Mouse (Mus musculus) forebrain, embryonic 12.5 days (tissue): ENCODE measurements around the gene Dna2. TPM values are rescaled to one million over a fixed set of nuclear protein-coding genes. Genes with fewer than 3 reads are reported as not detected.
"Not testable (repeated sequence)": the region's sequence is repeated elsewhere in the genome, so short reads cannot be mapped to it uniquely, and the experiment has no call there.

Experiments
- ATAC-seq: fragments of 200-750 bp; cut with Nextera tagmentation; 2 replicates; pipeline ENCODE4 v1.8.0; 2017; ENCODE audit warnings: moderate TSS enrichment; ENCODE audit not compliant: low FRiP score
- H3K27ac ChIP-seq: fragments of 300-500 bp; sonication (generic); 2 replicates; pipeline ENCODE4 v1.5.1; 2016; ENCODE audit warnings: mild to moderate bottlenecking
- H3K27me3 ChIP-seq: fragments of 300-500 bp; sonication (generic); 2 replicates; pipeline ENCODE4 v1.6.1; 2016; ENCODE audit warnings: mild to moderate bottlenecking
- H3K36me3 ChIP-seq: fragments of 300-500 bp; sonication (generic); replicated peaks from 2 replicates; pipeline ENCODE4 v1.6.1; 2016; ENCODE audit warnings: mild to moderate bottlenecking
- H3K4me1 ChIP-seq: fragments of 300-500 bp; sonication (generic); 2 replicates; pipeline ENCODE4 v1.6.1; 2016
- H3K4me2 ChIP-seq: fragments of 300-500 bp; sonication (generic); 2 replicates; pipeline ENCODE4 v1.6.1; 2016; ENCODE audit warnings: mild to moderate bottlenecking, moderate library complexity
- H3K4me3 ChIP-seq: fragments of 300-500 bp; sonication (generic); replicated peaks from 2 replicates; pipeline ENCODE4 v1.5.1; 2016; ENCODE audit warnings: mild to moderate bottlenecking
- H3K9ac ChIP-seq: fragments of 300-500 bp; sonication (generic); 2 replicates; pipeline ENCODE4 v1.6.1; 2016; ENCODE audit warnings: mild to moderate bottlenecking
- H3K9me3 ChIP-seq: fragments of 300-500 bp; sonication (generic); 2 replicates; pipeline ENCODE4 v1.6.1; 2016
- WGBS: fragments of 180-500 bp; shearing (Covaris S2); methylation state at CpG from one replicate; pipeline ENCODE4 v1.1.7; 2016; 5-methylcytosine and 5-hydroxymethylcytosine counted together
- polyA plus RNA-seq: library from polyadenylated mRNA; unstranded; fragments of >200 nt; fragmentation: Nextera tagmentation; extraction: Ambion mirVana; gene quantifications from 2 replicates; pipeline ENCODE4 v1.2.1, GENCODE M21; 2016

The Dna2 gene
- 24.1 and 25.6 TPM in 2 replicates for polyA plus RNA-seq

GRCm38 (mm10) chr10:62946738-62947471 is at the start of gene Dna2:
Dna2 (plus strand) TSS chr10:62947026.
- WGBS, result under 1% methylated on average over 68 of the region's 68 CpGs

GRCm38 (mm10) chr10:62897437-62897836 is 49.4 kb upstream of the Dna2 start:
- Histone ChIP-seq H3K27me3 (no peaks in the 10 kb centered on the region), H3K36me3 (no peaks in the 10 kb centered on the region), H3K9me3 (no peaks in the 10 kb centered on the region), H3K4me2 (no peak overlapping the region), H3K4me3 (no peak overlapping the region), H3K27ac (no peak overlapping the region), H3K4me1 (no peaks in the 10 kb centered on the region), H3K9ac (no peak overlapping the region)
- 95% methylated on average over 3 of the region's 3 CpGs for WGBS
- no peak for ATAC-seq

More at GRCm38 (mm10) chr10:62946738-62947471, at the start of gene Dna2:
- peak; percentile 90 for ATAC-seq
- H3K9ac ChIP-seq, result peak within 1 kb of the TSS; percentile 68
- no peaks in the 10 kb centered on the region for H3K9me3 ChIP-seq
- peak within 1 kb of the TSS; percentile 63 for H3K4me3 ChIP-seq
- peaks cover 48% of the 10 kb centered on the region for H3K36me3 ChIP-seq
- peaks cover 4% of the 10 kb centered on the region; the same call in 1 of the 2 replicates for H3K4me1 ChIP-seq
- no peaks in the 10 kb centered on the region for H3K27me3 ChIP-seq
- peak within 1 kb of the TSS; percentile 64 for H3K4me2 ChIP-seq
- peak within 1 kb of the TSS; percentile 94 for H3K27ac ChIP-seq

- Histone ChIP-seq H3K4me1 (no peaks in the 10 kb centered on the region), H3K9ac (no peak overlapping the region), H3K4me3 (no peak overlapping the region), H3K36me3 (no peaks in the 10 kb centered on the region), H3K27ac (no peak overlapping the region), H3K4me2 (no peak overlapping the region), H3K27me3 (no peaks in the 10 kb centered on the region), H3K9me3 (no peaks in the 10 kb centered on the region)
- WGBS, result 85% methylated on average over 2 of the region's 2 CpGs
- no peak for ATAC-seq
Measured at GRCm38 (mm10) chr10:62898061-62898460, 48.8 kb upstream of the Dna2 start.

- no peak for ATAC-seq
- no peak overlapping the region for H3K4me2 ChIP-seq
Measured at GRCm38 (mm10) chr10:62900144-62900543, 46.7 kb upstream of the Dna2 start.

GRCm38 (mm10) chr10:62901826-62902225 is 45.0 kb upstream of the Dna2 start:
- Histone ChIP-seq H3K4me3 (no peak overlapping the region), H3K4me1 (no peaks in the 10 kb centered on the region), H3K4me2 (no peak overlapping the region), H3K36me3 (no peaks in the 10 kb centered on the region), H3K9me3 (no peaks in the 10 kb centered on the region), H3K27ac (no peak overlapping the region), H3K27me3 (no peaks in the 10 kb centered on the region), H3K9ac (no peak overlapping the region)
- ATAC-seq, result no peak
- 46% methylated on average over 8 of the region's 8 CpGs for WGBS

More at GRCm38 (mm10) chr10:62900144-62900543, 46.7 kb upstream of the Dna2 start:
- H3K9me3 ChIP-seq, result no peaks in the 10 kb centered on the region
- H3K36me3 ChIP-seq, result no peaks in the 10 kb centered on the region
- no peaks in the 10 kb centered on the region for H3K4me1 ChIP-seq
- no peak overlapping the region for H3K27ac ChIP-seq
- H3K4me3 ChIP-seq, result no peak overlapping the region
- H3K27me3 ChIP-seq, result no peaks in the 10 kb centered on the region
- no peak overlapping the region for H3K9ac ChIP-seq
- WGBS, result 96% methylated on average over 4 of the region's 4 CpGs

GRCm38 (mm10) chr10:62902829-62903228 is 44.0 kb upstream of the Dna2 start:
- Histone ChIP-seq H3K9me3 (no peaks in the 10 kb centered on the region), H3K9ac (no peak overlapping the region), H3K36me3 (no peaks in the 10 kb centered on the region), H3K27ac (no peak overlapping the region), H3K27me3 (no peaks in the 10 kb centered on the region), H3K4me3 (no peak overlapping the region), H3K4me2 (no peak overlapping the region), H3K4me1 (no peaks in the 10 kb centered on the region)
- 40% methylated on average over 1 of the region's 1 CpGs for WGBS
- no peak for ATAC-seq

GRCm38 (mm10) chr10:62906336-62906735 is 40.5 kb upstream of the Dna2 start:
- Histone ChIP-seq H3K27me3 (no peaks in the 10 kb centered on the region), H3K27ac (no peak overlapping the region), H3K4me1 (no peaks in the 10 kb centered on the region), H3K36me3 (no peaks in the 10 kb centered on the region), H3K9me3 (no peaks in the 10 kb centered on the region), H3K4me3 (no peak overlapping the region), H3K9ac (no peak overlapping the region), H3K4me2 (no peak overlapping the region)
- 94% methylated on average over 7 of the region's 7 CpGs for WGBS
- ATAC-seq, result no peak

- not testable (repeated sequence) for H3K9me3 ChIP-seq, H3K9ac ChIP-seq, H3K27ac ChIP-seq, H3K36me3 ChIP-seq, H3K4me3 ChIP-seq, H3K4me1 ChIP-seq, H3K4me2 ChIP-seq, ATAC-seq, H3K27me3 ChIP-seq
- no CpG with 5 or more reads among the region's 1 CpGs for WGBS
Measured at GRCm38 (mm10) chr10:62908896-62909295, 37.9 kb upstream of the Dna2 start, which contains the start of gene Tet1. Tet1 (minus strand) TSS chr10:62908996.

GRCm38 (mm10) chr10:62911120-62911519 is 35.7 kb upstream of the Dna2 start:
- Histone ChIP-seq H3K9me3 (no peaks in the 10 kb centered on the region), H3K27ac (no peak overlapping the region), H3K4me3 (no peak overlapping the region), H3K27me3 (no peaks in the 10 kb centered on the region), H3K4me1 (no peaks in the 10 kb centered on the region), H3K4me2 (no peak overlapping the region), H3K9ac (no peak overlapping the region), H3K36me3 (no peaks in the 10 kb centered on the region)
- no peak for ATAC-seq
- WGBS, result 95% methylated on average over 2 of the region's 2 CpGs

GRCm38 (mm10) chr10:62918985-62919384 is 27.8 kb upstream of the Dna2 start:
- Histone ChIP-seq H3K4me1 (peaks cover 12% of the 10 kb centered on the region), H3K27me3 (no peaks in the 10 kb centered on the region), H3K9me3 (no peaks in the 10 kb centered on the region), H3K27ac (no peak overlapping the region), H3K36me3 (no peaks in the 10 kb centered on the region), H3K4me2 (no peak overlapping the region), H3K9ac (no peak overlapping the region), H3K4me3 (no peak overlapping the region)
- ATAC-seq, result no peak
- WGBS, result 72% methylated on average over 3 of the region's 3 CpGs

- peak within 1 kb of the TSS; percentile 68 for H3K4me2 ChIP-seq
- no peaks in the 10 kb centered on the region for H3K9me3 ChIP-seq
- ATAC-seq, result peak; percentile 99
- WGBS, result 10% methylated on average over 50 of the region's 50 CpGs
- peak within 1 kb of the TSS; percentile 90 for H3K9ac ChIP-seq
- no peaks in the 10 kb centered on the region for H3K27me3 ChIP-seq
- H3K27ac ChIP-seq, result peak within 1 kb of the TSS; percentile 87
- H3K4me3 ChIP-seq, result peak within 1 kb of the TSS; percentile 99
- H3K36me3 ChIP-seq, result no peaks in the 10 kb centered on the region
- H3K4me1 ChIP-seq, result peaks cover 12% of the 10 kb centered on the region
Measured at GRCm38 (mm10) chr10:62919925-62920765, 26.7 kb upstream of the Dna2 start, which contains the start of gene Slc25a16. Slc25a16 (plus strand) TSS chr10:62920633.

- H3K27ac ChIP-seq, result peak overlapping the region; percentile 87
- peak; percentile 75 for ATAC-seq
- no peaks in the 10 kb centered on the region for H3K9me3 ChIP-seq
- 0% methylated on average over 29 of the region's 29 CpGs for WGBS
- H3K27me3 ChIP-seq, result no peaks in the 10 kb centered on the region
- peaks cover 12% of the 10 kb centered on the region for H3K4me1 ChIP-seq
- H3K4me2 ChIP-seq, result peak overlapping the region; percentile 68
- no peaks in the 10 kb centered on the region for H3K36me3 ChIP-seq
- peak overlapping the region; percentile 99 for H3K4me3 ChIP-seq
- peak overlapping the region; percentile 90 for H3K9ac ChIP-seq
Measured at GRCm38 (mm10) chr10:62920766-62921156, 26.1 kb upstream of the Dna2 start.
